Mouse (Mus musculus): ENCODE results near the gene Hils1. TPM values are rescaled to one million over a fixed set of nuclear protein-coding genes. Genes with fewer than 3 reads are reported as not detected.

Hils1 gene
- total and polyA plus RNA-seq, 3 experiments, result 0.25 TPM; not detected in 2

DNA sequence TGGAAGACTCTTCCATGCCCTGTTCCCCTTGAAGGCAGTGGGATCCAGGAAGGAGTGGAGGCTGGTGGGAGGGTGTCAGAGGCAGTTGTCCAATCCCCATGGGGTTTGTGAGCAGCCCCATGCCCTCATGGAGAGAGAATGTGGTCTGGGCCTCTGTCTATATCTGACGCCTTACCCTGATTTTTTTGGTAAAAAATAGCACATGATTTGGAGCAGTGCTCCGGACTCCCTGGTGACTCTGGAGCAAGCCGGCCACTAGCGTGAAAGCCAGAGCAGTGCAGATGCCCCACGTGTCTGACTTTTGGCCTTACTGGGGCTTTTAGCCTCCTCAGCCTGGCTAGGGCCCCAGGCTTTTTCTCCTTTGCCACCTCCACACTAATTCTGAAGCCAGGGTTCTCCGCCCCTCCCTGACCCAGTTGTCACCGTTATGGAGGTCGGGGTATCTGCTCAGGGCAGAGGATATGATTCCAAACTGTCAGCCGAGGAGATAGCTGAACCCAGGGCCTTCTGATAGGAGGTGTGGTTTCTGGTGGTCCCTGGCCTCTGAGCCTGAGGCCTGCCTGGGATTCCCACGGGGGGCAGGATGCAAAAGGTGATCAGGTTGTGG is 26.9 kb downstream of the Hils1 start:
- Histone ChIP-seq H3K9ac (ENCODE audit: low read depth, low read length) (peak overlapping the region; percentile 46), H3K4me1 (ENCODE audit: control insufficient read depth, insufficient read depth, low read length) (peaks cover 24% of the 10 kb centered on the region), H3K27me3 (ENCODE audit: control insufficient read depth, insufficient read depth, low read length) (no peaks in the 10 kb centered on the region), H3K27ac (peak overlapping the region; percentile 97), H3K79me2 (replicated peaks; ENCODE audit: control insufficient read depth, insufficient read depth, low read length) (peaks cover 7% of the 10 kb centered on the region), H3K4me3 (peak overlapping the region; percentile 96), H3K36me3 (ENCODE audit: control insufficient read depth, insufficient read depth, low read length) (no peaks in the 10 kb centered on the region)
- intact Hi-C loops (cut with DNase I), result no loop called here
- peak; percentile 53 to 67 for DNase-seq
- TF ChIP-seq POLR2A (IDR thresholded peaks at IDR 0.05; ENCODE audit: insufficient read depth, low read depth, low read length), result no peak
- no peak for TF ChIP-seq EP300 (IDR thresholded peaks at IDR 0.05; ENCODE audit: insufficient read depth, low read depth, low read length)
- no peak for TF ChIP-seq CTCF (IDR thresholded peaks at IDR 0.05)
- 9% methylated on average over 10 of the region's 10 CpGs for WGBS

DNA sequence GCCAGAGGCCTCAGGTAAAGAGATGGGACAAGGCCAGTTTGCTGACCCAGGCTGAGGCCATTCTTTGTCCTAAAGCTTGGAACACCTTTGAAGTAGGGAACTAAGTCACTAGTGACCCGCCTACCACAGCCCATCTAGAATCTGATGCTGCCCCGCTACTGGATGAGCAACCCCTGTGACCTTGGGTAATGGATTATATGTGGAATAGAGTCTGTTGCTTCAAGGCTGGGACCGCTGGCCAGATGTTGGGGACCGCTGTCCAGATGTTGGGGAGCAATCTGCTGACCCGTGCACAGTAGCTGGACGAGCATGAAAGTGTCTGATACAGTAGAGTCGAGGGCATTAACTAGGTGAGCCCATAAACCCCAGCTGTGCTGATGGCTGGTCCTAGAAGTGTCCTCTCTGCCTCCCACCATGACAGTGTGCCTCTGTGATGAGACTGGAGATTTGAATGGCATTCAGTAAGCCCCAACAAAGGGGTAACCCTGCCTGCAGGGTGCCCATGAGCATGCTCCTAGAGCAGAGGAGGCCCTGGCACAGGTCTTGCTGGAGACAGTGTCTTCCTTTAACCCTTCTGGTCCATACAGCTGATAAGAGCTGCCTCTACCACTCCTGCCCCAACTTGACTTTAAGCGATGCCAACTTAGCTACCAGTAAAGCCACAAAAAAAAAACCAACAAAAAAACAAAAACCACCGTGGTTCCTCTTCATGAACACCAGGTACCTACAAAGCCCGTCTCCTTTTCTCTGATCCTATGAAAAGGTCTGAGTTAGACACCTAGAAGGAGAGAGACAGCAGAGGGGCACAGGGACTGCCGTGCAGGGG is 27.8 kb downstream of the Hils1 start:
- Histone ChIP-seq H3K4me1 (ENCODE audit: control insufficient read depth, insufficient read depth, low read length) (peaks cover 24% of the 10 kb centered on the region), H3K27me3 (ENCODE audit: control insufficient read depth, insufficient read depth, low read length) (no peaks in the 10 kb centered on the region), H3K36me3 (ENCODE audit: control insufficient read depth, insufficient read depth, low read length) (no peaks in the 10 kb centered on the region), H3K27ac (peak overlapping the region; percentile 97), H3K9ac (ENCODE audit: low read depth, low read length) (peak overlapping the region; percentile 1; the same call in 1 of the 2 replicates), H3K79me2 (replicated peaks; ENCODE audit: control insufficient read depth, insufficient read depth, low read length) (peaks cover 7% of the 10 kb centered on the region), H3K4me3 (no peak overlapping the region)
- peak in 1 of 2 experiments; percentile 30 for DNase-seq
- TF ChIP-seq EP300 (IDR thresholded peaks at IDR 0.05; ENCODE audit: insufficient read depth, low read depth, low read length) (no peak), CTCF (IDR thresholded peaks at IDR 0.05) (no peak), POLR2A (IDR thresholded peaks at IDR 0.05; ENCODE audit: insufficient read depth, low read depth, low read length) (no peak)
- 70% methylated on average over 11 of the region's 11 CpGs for WGBS
- intact Hi-C loops (cut with DNase I), result no loop called here

DNA sequence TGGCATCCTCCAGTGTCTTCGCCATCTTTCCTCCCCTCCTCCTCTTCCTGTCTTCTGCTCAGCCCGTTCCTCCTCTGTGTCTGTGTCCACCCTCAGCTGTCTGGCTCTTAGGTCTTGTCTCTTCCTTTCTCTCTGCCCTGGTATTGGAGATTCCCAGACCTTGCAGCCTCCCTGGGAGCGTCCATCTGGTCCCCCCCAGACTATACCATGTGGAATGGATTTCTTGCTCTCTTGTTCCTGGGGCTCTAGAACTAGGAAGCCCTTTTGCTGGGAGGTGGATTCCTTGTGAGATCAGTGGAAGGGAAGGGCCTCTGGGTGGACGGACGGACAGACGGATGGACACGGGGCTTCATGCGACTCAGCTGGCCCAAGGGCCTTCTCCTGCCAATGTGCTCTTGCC is 28.7 kb downstream of the Hils1 start:
- no peaks in the 10 kb centered on the region for H3K36me3 ChIP-seq (ENCODE audit: control insufficient read depth, insufficient read depth, low read length)
- H3K27ac ChIP-seq, result no peak overlapping the region
- TF ChIP-seq EP300 (IDR thresholded peaks at IDR 0.05; ENCODE audit: insufficient read depth, low read depth, low read length), result no peak
- TF ChIP-seq POLR2A (IDR thresholded peaks at IDR 0.05; ENCODE audit: insufficient read depth, low read depth, low read length), result no peak
- TF ChIP-seq CTCF (IDR thresholded peaks at IDR 0.05), result no peak
- H3K4me3 ChIP-seq, result no peak overlapping the region
- H3K79me2 ChIP-seq (replicated peaks; ENCODE audit: control insufficient read depth, insufficient read depth, low read length), result peaks cover 7% of the 10 kb centered on the region
- DNase-seq, result no peak
- WGBS, result 75% methylated on average over 8 of the region's 8 CpGs
- peaks cover 27% of the 10 kb centered on the region for H3K4me1 ChIP-seq (ENCODE audit: control insufficient read depth, insufficient read depth, low read length)
- intact Hi-C loops (cut with DNase I), result no loop called here
- H3K9ac ChIP-seq (ENCODE audit: low read depth, low read length), result no peak overlapping the region
- H3K27me3 ChIP-seq (ENCODE audit: control insufficient read depth, insufficient read depth, low read length), result no peaks in the 10 kb centered on the region

DNA sequence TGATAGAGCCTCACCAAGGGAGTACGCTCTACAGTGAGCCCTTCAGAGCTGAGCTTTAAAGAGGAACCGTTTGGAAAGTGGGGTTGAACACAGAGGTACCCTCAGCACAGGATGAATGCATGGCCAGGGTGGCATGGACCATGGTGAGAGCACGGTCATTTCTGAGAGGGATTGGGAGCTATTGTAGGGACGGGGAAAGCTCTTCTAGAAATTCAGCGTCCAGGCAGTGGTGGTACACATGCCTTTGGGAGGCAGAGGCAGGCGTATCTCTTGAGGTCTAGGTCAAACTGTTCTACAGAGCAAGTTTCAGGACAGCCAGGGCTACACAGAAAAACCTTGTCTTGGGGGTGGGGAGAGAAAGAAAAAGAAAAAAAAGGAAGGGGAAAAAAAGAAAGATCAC is 29.6 kb downstream of the Hils1 start:
- no peak for DNase-seq
- no peaks in the 10 kb centered on the region for H3K27me3 ChIP-seq (ENCODE audit: control insufficient read depth, insufficient read depth, low read length)
- peaks cover 7% of the 10 kb centered on the region for H3K79me2 ChIP-seq (replicated peaks; ENCODE audit: control insufficient read depth, insufficient read depth, low read length)
- H3K27ac ChIP-seq, result no peak overlapping the region
- no peak overlapping the region for H3K4me3 ChIP-seq
- intact Hi-C loops (cut with DNase I), result no loop called here
- H3K36me3 ChIP-seq (ENCODE audit: control insufficient read depth, insufficient read depth, low read length), result peaks cover 2% of the 10 kb centered on the region; the same call in 1 of the 2 replicates
- TF ChIP-seq POLR2A (IDR thresholded peaks at IDR 0.05; ENCODE audit: insufficient read depth, low read depth, low read length) (no peak), EP300 (IDR thresholded peaks at IDR 0.05; ENCODE audit: insufficient read depth, low read depth, low read length) (no peak), CTCF (IDR thresholded peaks at IDR 0.05) (no peak)
- H3K9ac ChIP-seq (ENCODE audit: low read depth, low read length), result no peak overlapping the region
- 91% methylated on average over 6 of the region's 6 CpGs for WGBS
- H3K4me1 ChIP-seq (ENCODE audit: control insufficient read depth, insufficient read depth, low read length), result peaks cover 28% of the 10 kb centered on the region

DNA sequence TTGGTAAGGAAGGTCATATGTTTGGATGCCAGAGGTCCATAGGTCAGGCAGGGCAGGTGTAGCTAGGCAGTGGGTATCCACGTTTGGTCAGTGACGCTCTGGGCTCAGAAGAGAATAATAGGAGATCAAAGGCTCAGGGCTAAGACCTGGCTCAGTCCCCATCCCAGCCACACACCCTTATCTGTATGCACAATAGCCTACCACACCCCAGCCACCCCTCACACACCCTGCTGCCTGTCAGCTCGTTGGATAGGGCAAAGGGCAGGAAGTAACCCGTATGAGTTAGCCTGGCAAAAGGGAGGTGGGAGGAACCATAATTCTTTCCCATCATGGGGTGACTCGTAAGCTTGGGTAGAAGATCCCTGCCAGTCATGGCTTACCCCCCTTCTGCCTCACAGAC is 30.2 kb downstream of the Hils1 start:
- Histone ChIP-seq H3K36me3 (ENCODE audit: control insufficient read depth, insufficient read depth, low read length) (peaks cover 2% of the 10 kb centered on the region; the same call in 1 of the 2 replicates), H3K4me1 (ENCODE audit: control insufficient read depth, insufficient read depth, low read length) (peaks cover 28% of the 10 kb centered on the region), H3K9ac (ENCODE audit: low read depth, low read length) (no peak overlapping the region), H3K27ac (peak overlapping the region; percentile 31; the same call in 1 of the 2 replicates), H3K27me3 (ENCODE audit: control insufficient read depth, insufficient read depth, low read length) (no peaks in the 10 kb centered on the region), H3K4me3 (no peak overlapping the region), H3K79me2 (replicated peaks; ENCODE audit: control insufficient read depth, insufficient read depth, low read length) (0 out of 2 replicates have a peak, but pooled peaks cover 3% of the 10 kb centered on the region)
- peak in 1 of 2 experiments; percentile 25 for DNase-seq
- TF ChIP-seq CTCF (IDR thresholded peaks at IDR 0.05) (no peak), EP300 (IDR thresholded peaks at IDR 0.05; ENCODE audit: insufficient read depth, low read depth, low read length) (no peak), POLR2A (IDR thresholded peaks at IDR 0.05; ENCODE audit: insufficient read depth, low read depth, low read length) (0 out of 2 replicates have a peak, but pooled peaks have one; percentile 28)
- intact Hi-C loops (cut with DNase I), result no loop called here
- WGBS, result 32% methylated on average over 5 of the region's 5 CpGs

Data from heart, adult 2 months (tissue).